Mouse (Mus musculus) lung, adult 10 weeks (tissue): Measurements from ENCODE around the gene Ubr3. TPM values are rescaled to one million over a fixed set of nuclear protein-coding genes. Genes with fewer than 3 reads are reported as not detected.

Source experiments
- polyA plus RNA-seq: library from polyadenylated mRNA; stranded (reverse); fragments of 350-450 nt; fragmentation: Illumina TruSeq; extraction: RNeasy Lipid Tissue Mini Kit (QIAGEN cat#74804); gene quantifications from one replicate; pipeline ENCODE4 v1.2.3, GENCODE M21; 2014; ENCODE audit warnings: low read depth, low replicate concordance; ENCODE audit not compliant: insufficient read depth

The Ubr3 gene
- polyA plus RNA-seq: 12.9 TPM

GRCm38 (mm10) chr2:69897039-69897617 is at the start of gene Ubr3:
Gene Ubr3 (plus strand): TSS chr2:69897246.

GRCm38 (mm10) chr2:69861485-69862091 is 35.5 kb upstream of the Ubr3 start, which contains the start of gene Ssb:
Gene Ssb (plus strand): TSS chr2:69861562.

GRCm38 (mm10) chr2:69885451-69886305 is 11.4 kb upstream of the Ubr3 start, which contains the start of gene Mettl5:
Gene Mettl5 (minus strand): TSS chr2:69885615.

GRCm38 (mm10) chr2:70038752-70039151 is 141.7 kb downstream of the Ubr3 start, which contains the start of gene Myo3b:
Gene Myo3b (plus strand): TSS chr2:70039126.

Other genes starting within 250 kb of the Ubr3 start
- 0.96 TPM for gene Klhl41, start 227.1 kb upstream of the Ubr3 start, polyA plus RNA-seq
- gene Fastkd1, start 183.7 kb upstream of the Ubr3 start, polyA plus RNA-seq: 4.8 TPM
- 9.3 TPM for gene Ppig, start 174.7 kb upstream of the Ubr3 start, polyA plus RNA-seq
- 2.6 TPM for gene Ccdc173, start 107.7 kb upstream of the Ubr3 start, polyA plus RNA-seq
- gene Phospho2, start 107.6 kb upstream of the Ubr3 start, polyA plus RNA-seq: 15.9 TPM
- gene Klhl23, start 75.3 kb upstream of the Ubr3 start, polyA plus RNA-seq: 5.3 TPM
- gene Ssb, start 35.7 kb upstream of the Ubr3 start, polyA plus RNA-seq: 88.9 TPM
- gene Mettl5, start 11.6 kb upstream of the Ubr3 start, polyA plus RNA-seq: 17.0 TPM
- 0.21 TPM for gene Myo3b, start 141.9 kb downstream of the Ubr3 start, polyA plus RNA-seq